Mouse (Mus musculus) heart, postnatal 4 days (tissue): Measurements from ENCODE around the gene Lypd5. TPM values are rescaled to one million over a fixed set of nuclear protein-coding genes. Genes with fewer than 3 reads are reported as not detected.

Experiments
- DNase-seq: peaks from one replicate; pipeline ENCODE4 v3.0.0; 2021
- total RNA-seq, 2 experiments: library from RNA; stranded (reverse); gene quantifications; 2 replicates each; pipeline ENCODE4 v1.2.3; 2021

Gene Lypd5
- not detected for total RNA-seq

DNA sequence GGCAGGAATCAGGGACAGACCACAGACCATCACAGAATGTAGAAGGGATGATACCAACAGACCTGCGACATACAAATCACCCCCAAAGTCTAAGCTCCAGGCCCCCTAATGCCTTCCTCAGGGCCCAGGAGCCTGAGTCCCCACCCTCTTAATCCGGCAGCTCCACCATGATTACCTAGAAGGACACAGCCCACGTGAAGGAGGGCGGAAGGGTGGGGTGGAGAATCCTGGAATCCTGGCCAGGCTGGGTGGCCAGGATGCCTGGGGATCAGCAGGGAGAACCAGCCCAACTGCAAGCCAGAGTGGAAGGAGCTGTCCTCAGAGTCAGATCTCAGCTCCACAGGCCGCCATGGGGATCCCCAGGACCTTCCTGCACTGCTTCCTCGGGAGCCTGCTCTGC, at the start of gene Lypd5:
TSS of gene Lypd5 (plus strand) at position 301 of the 400 bp plus-strand sequence.
- DNase-seq = no peak

DNA sequence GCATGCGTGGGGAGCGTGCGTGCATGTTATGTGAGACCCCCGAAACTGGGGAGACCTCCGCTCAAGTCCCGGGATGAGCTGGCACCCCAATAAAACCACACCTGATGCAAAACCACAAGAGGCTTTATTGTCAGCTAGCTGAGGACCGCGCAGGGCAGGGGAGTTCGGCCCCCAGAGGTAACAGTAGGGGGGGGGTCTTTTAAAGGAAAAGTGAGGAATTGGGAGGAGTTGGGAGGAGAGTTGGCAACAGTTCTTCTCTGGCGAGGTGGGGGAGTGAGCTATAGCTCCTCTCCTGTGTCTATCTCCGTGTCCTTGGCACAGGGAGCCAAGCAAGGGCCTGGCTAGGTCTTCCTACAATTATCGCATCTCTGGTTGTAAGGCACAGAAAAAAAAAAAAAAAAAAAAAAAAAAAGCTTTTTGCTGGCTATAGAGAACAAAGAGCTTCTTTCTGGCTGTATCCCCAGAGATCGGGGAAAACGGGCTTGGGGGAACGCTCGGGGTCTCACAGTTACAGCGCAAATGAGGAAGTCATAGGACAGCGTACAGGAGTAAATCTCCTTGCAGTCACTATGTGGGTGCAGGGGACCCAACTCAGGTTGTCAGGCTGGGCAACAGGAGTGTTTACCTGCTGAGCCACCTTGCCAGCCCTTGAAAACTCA, 49.0 kb upstream of the Lypd5 start:
- peak; percentile 7 for DNase-seq

DNA sequence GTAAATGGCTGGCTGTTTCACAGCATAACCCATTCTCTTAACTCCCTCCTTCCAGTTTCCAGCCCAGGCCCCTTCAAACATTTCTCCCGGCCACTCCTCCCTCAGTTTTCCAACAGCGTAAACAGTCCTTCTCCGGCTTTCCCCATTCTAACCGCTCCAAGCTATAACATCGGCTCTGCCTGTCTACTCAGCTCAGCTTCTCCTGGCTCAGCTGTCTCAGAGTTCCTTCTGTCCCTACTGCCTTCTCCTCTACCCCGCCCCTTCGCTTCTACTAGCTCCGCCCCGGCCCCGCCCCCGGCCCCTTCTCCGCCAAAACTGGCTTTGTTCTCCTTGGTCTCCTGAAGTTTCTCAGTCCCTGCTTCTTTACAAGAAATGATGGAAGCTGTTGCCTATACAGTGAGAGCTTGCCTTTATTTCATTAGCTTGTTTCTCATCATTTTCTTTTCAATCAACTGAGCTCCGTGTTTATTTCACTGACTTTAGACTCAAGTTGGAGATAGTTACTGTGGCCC, 48.2 kb upstream of the Lypd5 start, which contains the start of gene Zfp61:
TSS of gene Zfp61 (minus strand) at position 462 of the 512 bp plus-strand sequence.
- peak; percentile 24 for DNase-seq

DNA sequence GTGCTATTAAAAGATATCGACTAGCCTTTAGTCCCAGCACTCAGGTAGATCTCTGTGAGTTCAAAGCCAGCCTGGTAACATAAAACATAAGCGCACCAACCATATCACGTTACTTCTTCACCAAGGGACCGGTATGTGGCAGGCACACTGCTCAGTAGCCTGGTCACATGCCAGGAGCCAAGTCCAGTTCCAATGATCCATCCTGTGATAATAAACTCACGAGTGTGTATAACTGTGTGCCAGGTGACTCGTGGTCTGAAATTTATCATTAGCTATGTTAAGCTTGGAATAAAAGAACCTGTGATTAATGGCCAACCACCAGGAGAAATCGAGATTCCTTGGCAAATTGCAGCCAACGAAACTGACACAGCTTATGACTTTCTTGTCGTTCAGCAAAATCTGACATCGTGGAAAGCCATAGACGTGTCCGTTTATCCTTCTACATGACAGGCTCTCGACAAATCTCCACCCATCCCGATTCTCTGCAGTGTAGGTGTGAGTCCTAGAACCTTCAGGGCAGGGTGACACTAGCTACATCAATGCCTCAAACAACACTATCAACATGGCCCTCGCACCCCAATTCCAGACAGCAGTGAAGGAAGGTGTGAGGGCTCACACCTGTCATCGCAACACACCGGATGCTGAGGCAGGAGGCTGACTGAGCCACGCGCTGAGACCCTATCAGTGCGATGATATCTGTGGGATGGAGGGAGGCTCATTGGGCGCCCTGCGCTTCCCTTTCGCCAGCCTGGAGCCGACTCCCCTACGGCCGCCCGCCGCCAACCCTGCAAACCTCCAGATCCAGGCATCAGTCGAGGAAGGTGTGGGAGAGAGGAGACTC, 33.0 kb upstream of the Lypd5 start:
- no peak for DNase-seq

DNA sequence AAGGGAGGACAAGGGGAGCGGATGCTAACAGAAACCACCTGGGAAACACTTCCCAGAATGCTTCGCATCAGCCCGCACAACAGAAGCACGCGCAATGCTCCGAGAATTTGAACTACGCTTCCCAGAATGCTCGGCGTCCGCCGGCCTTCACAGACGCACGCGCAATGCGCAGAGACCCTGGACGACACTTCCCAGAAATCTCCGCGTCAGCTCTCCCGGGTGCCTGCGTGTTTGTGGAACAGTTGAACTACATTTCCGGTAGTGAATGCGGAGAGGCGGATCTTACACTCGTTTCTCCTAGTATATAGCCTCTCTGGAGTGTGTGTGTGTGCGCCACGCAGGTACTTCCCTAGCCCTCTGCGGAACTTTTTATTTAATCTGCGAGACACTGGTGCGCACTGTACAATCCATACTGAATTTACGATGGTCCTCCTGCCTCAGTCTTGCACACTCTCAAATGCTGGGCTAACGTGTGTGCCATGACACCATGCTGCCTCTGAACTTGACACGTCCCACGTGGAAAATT, 32.4 kb upstream of the Lypd5 start, which contains the start of gene Zfp94:
TSS of gene Zfp94 (minus strand) at position 100 of the 526 bp plus-strand sequence.
- DNase-seq = peak; percentile 94

DNA sequence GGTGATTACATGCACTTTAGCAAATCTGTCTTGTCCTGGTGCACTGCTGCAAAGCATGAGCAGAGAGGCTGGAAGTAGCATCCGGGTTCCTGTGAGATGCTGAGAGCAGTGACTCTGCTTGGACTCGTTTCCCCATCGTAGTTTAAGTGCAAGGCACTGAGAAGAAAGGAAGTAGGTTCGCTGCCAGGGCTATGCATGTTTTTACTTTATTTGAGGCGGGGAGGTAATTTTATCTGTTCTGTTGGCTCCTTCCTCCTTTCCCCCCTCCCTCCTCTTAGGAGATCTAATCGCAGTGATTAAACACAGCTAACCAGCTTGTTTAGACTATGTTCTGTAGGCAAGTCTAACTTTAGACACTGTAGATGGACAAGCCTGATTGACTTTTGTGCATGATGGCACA, 30.1 kb upstream of the Lypd5 start:
- no peak for DNase-seq

DNA sequence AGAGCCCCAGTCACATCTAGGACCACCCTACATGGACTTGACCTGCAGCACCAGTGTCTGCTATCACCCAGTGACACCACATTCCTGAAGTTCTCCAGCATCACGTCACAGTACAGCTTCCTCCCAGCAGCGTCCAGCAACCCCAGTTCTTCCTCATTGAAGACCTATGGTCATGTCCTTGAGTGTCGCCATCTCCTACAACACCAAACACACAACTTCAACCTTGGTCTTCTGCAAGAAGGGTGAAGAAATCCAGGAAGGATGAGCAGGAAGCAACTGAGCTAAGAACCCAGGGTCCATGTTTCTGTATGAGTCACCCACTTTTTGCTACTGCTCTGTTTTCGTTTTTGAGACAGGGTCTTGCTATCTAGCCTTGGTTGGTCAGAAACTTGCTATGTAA, 26.4 kb upstream of the Lypd5 start:
- DNase-seq = no peak

DNA sequence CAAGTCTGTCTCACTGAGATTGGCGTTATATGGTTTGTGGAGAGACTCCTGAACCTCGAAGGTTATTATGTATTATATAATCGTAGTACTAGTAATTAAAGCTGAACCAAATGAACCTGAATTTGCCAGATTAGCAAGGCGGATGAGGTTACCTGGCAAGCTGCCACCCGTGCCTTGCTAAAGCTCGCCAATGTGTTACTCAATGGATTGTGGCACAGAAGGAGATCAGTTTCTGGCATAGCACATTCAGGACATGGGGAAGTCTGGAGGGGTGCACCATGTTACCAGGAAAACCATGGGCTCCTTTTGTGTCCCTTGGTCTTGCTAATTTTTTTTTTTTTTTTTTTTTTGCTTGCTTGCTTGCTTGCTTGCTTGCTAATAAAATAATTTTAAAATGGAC, 23.8 kb upstream of the Lypd5 start:
- DNase-seq = no peak

DNA sequence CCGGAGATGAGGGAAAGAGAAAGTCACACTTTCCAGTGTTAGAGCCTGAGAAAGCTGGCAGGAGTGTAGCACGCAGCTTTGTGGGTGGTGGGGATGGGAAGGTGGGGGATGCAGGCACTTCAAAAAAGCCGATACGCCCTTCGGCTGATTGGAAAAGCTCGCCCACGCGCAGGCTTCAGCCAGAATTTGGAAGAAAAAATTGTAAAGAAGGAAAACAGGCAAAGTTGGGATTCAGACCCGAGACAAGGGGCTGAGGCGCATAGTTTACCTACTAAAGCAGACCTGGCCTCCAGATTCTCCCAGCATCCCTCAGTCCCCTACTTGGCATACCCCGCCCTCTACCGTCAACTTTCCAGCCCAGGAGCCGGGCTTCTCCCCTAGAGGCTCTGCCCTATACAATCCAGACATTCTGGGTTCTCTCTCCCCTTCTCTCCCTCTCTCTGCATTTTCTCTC, 23.3 kb upstream of the Lypd5 start:
- DNase-seq = no peak

DNA sequence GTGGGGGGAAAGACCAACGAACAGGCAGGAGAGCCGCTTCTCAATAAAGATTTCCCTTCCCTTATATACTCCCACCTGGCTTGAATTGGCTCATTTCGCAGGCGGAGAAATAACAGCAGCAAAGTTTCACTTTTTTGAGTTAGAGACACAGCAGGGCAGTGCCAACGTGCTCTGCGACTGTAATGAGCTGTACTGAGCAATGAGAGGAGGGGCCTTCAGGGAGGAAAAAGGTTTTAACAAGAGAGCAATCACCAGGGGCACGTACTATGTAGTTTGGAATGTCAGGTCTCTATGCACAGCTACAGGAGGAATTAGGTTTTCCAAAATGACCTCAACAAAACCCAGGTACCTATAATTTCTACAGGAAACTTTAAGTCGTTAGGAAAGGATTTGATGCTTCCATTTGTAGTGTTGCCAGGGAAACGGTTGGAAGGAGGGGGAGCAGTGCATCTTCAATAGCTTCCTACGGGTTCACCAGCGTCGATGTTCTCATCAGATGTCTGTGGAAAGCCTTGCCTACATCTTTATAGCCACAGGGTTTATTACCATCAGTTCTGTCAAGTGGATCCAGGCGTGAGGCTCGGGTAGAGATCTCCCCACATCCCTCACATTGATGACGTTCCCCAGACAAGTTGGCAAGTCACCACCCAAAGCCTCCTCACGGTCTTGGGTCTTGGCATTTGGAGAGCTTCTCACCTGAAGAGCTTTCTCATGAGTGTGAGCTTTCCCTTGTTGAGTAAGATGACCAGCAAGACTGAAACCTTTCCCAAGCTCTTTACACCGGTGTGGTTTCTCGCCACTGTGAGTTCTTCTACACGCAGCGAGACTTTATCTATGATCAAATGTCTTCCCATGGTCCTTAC, 22.5 kb upstream of the Lypd5 start:
- no peak for DNase-seq

DNA sequence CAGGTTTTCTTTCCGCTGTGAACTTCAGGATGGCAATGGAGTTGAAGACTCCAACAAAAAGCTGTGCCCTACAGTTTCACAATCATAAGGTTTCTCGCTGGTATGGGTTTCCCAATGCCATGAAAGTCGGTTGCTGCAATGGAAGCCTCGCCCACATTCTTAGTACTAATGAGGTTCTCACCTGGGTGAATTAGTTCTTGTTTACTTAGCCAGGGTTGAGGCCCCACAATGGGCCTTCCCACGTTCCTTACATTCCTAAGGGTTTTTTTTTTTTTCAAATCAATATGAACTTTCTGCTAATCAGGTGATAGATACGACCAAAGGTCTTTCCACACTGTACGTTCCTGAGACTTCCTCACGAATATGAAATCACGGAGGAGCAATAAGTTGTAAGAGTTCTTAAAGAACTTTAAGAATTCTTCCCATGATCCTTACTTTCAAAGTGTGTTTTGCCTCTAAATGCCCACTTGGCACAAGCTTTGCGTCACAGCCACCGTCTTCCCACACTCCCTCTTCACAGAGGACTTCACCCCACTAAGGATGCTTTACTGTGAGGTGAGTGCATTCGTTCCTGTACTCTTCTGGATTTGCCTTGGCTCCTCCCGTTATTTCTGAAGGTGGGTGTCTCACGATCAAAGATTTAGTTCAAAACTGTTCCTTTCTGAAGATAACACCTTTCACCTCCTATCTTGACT, 21.6 kb upstream of the Lypd5 start:
- no peak for DNase-seq

DNA sequence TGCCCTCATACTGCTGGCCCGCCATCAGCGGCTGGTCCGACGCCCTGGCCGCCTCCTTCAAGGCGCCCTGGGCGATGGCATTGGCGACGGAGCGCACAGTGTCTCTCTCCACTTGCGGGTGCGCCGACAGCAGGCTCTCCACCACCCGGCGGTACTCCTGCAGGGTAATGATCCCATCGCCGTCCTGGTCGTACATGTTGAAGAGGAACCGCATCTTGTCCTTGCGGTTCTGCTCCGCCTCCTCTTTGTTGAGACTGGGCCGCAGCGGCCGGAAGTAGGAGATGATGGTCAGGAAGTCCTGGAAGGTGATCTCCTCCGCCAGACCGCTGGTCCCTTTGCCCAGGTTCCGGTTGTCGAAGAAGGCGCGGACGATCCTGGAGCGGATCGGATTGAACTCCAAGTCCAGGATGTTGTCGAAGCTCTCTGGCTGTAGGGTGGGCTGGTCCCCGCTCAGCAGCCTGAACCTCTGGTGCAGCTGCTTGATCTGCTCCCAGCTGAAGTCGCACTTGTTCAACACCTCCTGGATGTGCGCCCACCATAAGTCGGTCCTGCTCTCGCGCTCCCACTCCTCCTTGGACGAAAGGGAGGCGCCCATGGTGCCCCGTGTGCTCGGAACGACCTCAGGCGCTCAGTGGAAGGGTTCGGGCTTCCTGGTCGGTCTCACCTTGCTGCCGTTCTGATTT, 15.6 kb upstream of the Lypd5 start, which contains the start of gene Tescl:
TSS of gene Tescl (minus strand) at position 633 of the 683 bp plus-strand sequence.
- DNase-seq = peak; percentile 15

DNA sequence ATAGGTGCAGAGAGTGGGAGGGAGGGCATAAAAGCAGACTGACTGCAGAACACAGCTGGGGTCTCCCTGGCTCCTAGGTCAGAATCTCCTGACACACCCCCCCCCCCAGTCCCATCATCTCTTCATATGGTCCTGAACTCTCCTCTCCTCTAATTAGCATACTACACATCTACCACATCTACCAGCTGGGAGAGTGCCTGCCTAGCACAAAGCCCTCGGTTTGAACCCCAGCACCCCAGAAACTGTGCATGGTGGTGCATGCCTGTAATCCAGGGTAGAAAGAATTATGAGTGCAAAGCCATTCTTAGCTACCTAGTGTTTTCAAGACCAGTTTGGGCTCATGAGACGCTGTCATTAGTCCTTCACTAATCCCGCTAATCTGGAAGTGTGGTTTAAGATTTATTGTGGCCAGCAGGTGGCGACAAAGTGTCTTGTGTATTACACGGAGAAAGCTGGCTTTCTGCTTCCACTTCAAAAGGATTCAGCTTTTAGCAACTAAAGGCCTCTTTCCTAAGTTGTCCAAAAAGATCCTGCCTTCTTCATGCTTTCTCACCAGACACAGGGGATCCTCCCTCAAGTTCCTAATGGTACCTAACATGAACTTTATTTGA, 13.2 kb upstream of the Lypd5 start:
- peak; percentile 77 for DNase-seq

DNA sequence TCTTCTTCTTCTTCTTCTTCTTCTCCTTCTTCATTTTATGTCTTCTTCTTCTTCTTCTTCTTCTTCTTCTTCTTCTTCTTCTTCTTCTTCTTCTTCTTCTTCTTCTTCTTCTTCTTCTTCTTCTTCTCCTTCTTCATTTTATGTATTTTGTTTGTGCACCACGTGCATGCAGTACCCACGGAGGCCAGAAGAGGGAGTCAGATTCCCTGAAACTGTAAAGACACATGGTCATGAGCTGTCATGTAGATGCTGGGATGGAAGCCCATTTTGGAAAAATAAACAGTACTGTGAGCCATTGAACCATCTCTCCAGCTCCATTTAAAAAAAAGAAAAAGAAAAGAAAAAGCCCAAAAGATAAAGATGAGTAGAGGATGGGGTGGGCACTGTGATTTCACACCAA, 10.8 kb upstream of the Lypd5 start:
- no peak for DNase-seq

DNA sequence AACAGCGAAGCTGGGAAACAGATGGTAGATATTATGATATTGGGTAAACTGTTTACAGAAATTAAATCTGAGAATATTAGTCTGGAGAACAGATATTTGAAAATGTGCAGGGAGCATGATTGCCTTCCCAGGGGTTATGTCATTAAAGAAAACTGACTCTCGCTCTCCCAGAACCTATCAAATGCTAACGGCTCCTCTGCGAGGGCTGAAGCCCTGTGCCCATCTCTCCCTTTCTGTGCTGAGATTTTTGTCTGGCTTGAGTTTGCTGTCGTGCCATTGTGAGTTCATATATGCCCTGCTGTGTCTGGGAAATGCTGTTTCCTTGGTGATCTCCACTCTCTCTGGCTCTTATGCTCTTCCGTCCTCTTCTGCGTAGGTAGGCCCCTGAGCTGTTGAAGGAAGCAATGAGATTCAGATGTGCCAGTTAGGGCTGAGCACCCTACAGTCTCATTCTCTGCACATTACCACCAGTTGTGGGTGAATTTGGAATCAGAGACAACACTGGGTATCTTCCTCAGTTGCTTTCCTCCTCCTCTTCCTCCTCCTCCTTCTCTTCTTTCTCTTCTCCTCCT, 5.2 kb upstream of the Lypd5 start:
- no peak for DNase-seq

DNA sequence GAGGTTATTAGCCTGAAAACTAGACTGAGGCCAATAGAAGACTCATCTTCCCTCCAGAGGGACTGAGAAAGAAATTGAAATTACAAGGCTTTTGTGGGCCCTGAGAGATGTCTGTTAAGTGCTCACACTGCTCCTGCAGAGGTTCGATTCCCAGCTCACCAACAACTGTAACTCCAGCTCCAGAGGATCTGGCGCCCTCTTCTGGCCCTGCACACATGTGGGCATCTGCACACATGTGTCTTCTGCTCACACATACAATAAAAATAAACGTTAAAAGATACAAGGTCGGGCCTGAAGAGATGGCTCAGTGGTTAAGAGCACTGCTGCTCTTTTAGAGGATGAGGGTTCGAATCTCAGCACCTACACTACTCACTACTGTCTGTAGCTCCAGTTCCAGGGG, 2.6 kb upstream of the Lypd5 start:
- no peak for DNase-seq

DNA sequence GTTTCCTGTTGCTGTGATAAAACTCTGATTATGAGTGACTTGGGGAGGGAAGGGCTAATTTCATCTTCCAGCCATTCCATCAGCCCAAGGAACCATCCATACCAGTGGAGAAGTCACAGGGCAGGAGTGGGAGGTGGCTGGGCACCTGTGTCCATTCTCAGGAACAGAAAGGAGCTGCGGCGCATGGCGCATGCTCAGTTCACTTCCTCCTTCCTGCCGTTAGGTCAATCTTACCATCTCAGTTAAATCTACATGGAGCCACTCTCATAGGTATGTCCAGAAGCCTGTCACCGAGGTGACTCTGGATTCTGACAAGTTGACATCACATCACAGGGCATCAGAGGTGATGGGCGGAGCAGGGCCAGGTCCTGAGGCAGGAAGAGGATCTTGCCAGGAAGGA, 6.7 kb downstream of the Lypd5 start:
- no peak for DNase-seq

DNA sequence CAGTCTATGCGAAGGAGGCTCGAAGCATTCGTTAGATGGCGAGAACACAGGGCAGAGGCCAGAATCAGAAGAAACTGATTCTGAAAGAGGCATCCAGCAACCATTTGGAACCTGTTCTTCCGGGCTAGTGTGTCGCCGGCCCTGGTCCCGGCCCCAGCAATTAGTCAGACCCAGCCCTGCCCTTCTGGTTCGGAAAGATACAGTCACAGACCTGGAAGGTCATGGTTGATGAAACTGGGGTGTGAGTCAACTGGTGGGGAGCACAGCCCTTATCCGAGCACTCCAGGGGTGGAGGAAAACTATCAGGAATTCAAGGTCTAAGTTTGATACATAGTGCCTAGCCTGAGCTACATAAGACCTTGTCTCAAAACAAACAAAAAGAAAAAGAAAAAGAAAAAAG, 7.1 kb downstream of the Lypd5 start:
- DNase-seq = no peak

DNA sequence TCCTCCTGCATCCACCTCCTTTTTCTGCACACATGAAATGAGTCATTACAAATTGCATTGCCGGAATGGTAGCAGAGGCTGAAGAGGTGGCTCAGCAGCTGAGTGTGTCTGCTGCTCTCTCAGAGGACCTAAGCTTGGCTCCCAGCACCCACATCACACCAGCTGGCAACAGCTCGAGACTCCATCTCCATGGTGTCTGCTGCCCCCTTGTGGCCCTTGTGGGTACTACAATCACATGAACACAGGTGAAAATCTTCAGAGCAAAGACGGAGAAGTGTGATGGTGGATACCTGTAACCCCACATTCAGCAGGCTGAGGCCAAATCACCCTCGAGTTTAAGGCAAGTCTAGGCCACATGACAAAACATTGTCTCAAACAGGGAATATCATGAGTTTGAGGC, 8.9 kb downstream of the Lypd5 start:
- no peak for DNase-seq

DNA sequence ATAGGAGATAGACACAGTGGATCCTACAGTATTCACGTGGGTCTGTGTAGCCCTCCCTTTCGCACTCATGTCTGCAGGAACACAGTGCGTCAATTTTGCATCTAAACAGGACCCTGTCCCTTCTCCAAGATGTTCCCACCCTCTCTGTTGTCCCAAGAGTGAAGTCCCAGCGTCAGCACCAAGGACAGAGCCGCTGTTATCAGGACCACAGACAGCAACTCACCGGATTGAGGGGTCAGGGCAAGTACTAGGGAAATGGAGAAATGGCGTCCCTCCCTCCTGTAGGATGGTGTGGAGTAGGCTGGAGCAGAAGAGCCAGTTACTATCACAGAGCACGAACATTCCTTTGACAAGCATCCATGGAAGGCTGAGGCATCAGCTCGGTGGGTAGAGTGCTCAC, 10.3 kb downstream of the Lypd5 start:
- DNase-seq = peak; percentile 62
